Mouse (Mus musculus) c-Kit-negative CD71-positive TER-119-positive erythroid progenitor cells, embryonic 14.5 days (primary cell): ENCODE results near the gene Lyrm7.
A peak's percentile ranks its signal among the peaks of the same experiment; 100 is the strongest.
"Not testable (repeated sequence)": the region's sequence is repeated elsewhere in the genome, so short reads cannot be mapped to it uniquely, and the experiment has no call there.

ENCODE experiments used
- DNase-seq: peaks from one replicate; pipeline ENCODE4 v3.0.0-alpha.2; 2013; ENCODE audit warnings: low read depth, low spot score

Lyrm7 gene

GRCm38 (mm10) chr11:54860256-54861038, at the start of gene Lyrm7:
TSS of gene Lyrm7 (minus strand) at chr11:54860916.
- peak; percentile 97 for DNase-seq

DNA sequence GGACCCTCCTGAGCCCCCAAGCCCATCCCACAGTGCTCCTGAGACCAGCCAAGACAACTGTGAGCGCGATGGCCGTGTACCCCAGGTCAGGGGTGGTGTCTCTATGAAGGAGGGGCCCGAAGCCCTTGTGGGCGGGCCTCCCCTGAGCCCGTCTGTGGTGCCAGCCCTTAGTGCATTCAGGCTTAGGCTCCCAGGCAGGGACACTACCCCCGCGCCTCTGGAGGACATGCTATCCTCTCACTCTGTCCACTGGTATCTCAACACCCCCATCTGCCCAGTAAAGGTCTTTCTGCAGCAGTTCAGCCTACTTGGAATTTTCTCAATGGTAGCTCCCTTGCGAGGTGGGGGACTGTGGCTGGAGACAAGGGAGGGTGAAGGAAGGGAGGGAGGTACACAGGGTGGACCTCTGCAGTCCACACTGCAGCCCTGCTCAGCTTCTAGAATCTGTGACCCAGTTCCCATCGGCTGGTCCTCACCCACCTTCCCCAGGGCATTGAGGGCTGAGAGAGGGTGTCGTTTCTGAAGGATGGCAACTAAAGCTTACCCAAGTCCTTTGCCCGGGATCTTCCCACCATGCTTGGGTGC, 49.5 kb upstream of the Lyrm7 start:
- no peak for DNase-seq

DNA sequence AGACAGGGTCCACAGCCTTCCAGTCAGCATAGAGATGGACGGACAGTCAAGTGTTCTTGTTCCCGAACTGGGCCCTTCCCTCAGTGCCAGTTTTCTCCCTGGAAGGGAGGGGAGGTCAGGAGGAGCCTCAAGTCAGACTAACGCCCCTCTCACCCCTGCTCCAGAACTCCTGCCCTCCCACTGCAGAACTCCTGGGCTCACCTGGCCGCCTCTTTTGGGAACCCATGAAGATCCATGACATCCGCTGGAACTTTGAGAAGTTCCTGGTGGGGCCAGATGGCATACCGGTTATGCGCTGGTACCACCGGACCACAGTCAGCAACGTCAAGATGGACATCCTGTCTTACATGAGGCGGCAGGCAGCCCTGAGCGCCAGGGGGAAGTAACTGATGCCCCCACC, 48.6 kb upstream of the Lyrm7 start:
- DNase-seq, result no peak

DNA sequence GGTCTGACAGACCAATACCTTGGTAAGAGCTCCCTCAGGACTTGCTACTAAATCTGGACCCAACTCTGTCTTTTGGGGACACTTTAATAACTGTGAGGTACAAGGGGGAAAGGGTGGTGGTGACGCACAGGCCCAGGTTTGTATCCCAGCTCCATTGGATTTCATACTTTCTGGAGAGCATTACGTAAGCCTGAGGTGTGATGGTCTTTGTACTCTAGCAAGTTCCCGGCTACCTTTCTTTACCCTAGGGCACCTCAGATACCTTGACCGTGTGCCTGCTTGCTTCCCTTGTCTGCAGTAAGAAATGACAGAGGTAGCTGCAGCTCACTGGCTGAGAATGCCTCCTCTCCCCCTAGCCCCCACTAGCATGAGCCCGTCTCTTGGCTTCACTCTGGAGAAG, 46.5 kb upstream of the Lyrm7 start:
- DNase-seq, result no peak

DNA sequence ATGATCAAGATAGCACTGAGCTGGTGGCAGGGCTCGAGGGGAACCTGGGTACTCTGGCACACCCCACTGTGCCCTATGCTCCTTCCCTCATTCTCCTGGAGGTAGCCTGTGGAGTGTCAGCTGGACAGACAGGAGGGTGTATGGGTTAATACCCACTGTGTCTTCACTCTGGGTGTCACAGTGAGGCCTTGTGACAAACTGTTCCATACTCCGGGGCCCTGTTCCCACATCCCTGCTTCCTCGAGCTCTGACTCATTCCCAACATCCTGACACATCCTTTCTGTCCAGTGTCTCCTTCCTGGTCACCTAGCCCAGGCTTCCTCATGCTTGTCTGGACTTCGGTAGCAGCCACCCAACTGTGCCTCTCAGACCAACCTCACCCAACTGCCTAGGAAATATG, 45.8 kb upstream of the Lyrm7 start:
- no peak for DNase-seq

DNA sequence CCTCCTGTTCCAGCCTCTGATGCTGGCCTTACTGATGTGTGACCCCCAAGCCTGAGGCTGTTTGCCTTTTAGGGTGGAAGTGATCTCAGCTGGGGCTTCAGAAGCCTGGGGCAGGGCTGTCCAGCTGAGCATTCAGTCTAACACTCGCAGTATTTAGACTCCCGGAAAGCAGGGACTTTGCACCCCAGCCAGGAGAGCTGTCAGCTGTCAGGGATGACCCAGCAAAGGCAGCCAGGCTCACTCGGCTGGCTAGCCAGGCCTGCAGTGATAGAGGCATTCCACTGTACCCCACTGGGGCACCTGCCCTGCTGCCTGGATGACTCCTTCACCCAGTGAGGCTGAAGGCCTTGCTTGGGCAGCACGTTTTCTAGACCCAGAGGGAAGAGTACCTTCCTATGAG, 45.2 kb upstream of the Lyrm7 start:
- DNase-seq, result no peak

- no peak for DNase-seq
These were observed 44.4 kb upstream of the Lyrm7 start for GRCm38 (mm10) chr11:54905086-54905485.

GRCm38 (mm10) chr11:54903940-54904706, 43.4 kb upstream of the Lyrm7 start:
- DNase-seq, result no peak

GRCm38 (mm10) chr11:54903339-54903738, 42.6 kb upstream of the Lyrm7 start:
- DNase-seq, result no peak

GRCm38 (mm10) chr11:54902333-54903323, 41.9 kb upstream of the Lyrm7 start, which contains the start of gene Gpx3:
TSS of gene Gpx3 (plus strand) at chr11:54902453.
- DNase-seq, result no peak

DNA sequence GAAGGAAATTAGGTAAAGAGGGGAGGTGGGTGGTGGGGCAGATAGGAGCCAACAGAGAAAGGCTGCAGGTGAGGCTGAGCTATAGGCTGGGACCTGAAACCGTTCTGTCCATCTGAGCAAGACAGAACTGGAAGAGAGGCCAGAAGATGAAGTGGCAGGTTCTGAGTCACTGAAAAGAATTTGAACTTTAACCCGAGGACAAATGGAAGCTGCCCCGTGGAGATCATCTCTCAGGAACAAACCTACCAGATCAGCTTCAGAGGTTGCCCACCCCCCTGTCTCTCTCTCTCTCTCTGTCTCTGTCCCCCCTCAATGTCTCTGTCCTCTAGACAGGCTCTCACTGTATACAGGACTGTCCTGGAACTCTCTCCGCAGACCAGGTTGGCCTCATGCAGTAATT, 38.9 kb upstream of the Lyrm7 start:
- no peak for DNase-seq

DNA sequence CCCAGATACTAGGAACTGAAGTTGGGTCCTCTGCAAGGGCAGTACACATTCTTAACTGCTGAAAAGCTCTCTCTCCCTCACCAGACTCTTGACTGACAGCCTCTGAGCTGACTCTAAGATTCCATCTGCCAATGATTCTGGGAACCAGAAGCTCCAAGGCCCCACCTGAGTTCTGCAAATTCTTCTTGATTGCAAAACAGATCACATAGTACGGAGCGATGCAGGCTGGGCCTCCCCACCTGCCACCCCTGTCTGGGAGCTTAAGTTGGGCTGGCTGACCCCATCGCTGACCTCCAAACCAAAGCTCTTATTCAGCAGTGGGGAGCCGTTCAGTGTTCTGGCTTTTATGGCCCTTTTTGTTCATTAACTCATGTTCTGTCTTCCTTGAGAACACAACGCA, 36.8 kb upstream of the Lyrm7 start:
- no peak for DNase-seq

DNA sequence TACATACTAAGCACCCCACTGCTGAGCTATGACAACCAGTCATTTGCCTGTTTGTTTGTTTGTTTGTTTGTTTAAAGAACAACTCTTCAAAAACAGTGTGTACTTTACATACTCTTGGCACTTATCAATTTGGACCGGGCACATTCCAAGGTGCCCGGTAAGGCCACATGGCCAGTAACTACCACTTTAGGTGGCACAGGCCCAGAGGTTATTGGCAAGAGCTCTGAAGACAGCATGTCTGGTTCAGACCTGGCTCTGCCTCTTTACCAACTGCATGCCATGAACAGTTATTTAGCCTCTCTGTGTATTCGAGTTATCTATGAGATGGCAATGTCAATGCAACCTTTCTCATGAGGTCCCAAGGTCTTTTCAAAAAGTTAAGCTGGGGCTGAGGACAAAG, 35.9 kb upstream of the Lyrm7 start:
- not testable (repeated sequence) for DNase-seq

- no peak for DNase-seq
These were observed 33.9 kb upstream of the Lyrm7 start for GRCm38 (mm10) chr11:54894589-54894988.

GRCm38 (mm10) chr11:54892091-54892490, 31.4 kb upstream of the Lyrm7 start:
- no peak for DNase-seq

- DNase-seq, result no peak
These were observed 30.6 kb upstream of the Lyrm7 start for GRCm38 (mm10) chr11:54891341-54891740.

- no peak for DNase-seq
These were observed 27.2 kb upstream of the Lyrm7 start for GRCm38 (mm10) chr11:54887927-54888326.

DNA sequence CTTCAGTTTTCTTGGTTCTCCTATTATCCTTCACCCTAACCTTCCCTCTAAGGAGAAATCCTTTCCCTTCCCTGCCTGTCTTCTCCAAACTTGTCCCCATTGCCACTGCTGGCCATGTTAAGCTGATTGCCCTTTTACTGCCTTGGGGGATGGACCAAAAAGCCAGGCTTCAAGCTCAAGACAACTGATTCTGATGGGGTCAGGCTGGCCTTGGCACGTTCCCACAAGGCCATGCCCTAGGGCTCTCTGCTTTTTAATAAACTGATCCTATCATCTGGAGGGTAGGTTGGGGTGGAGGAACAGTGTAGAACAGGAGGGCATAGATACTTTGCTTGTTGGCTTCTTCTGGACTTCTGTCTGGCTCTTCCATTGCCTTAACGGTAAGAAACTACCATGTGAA, 24.7 kb upstream of the Lyrm7 start:
- DNase-seq, result no peak

GRCm38 (mm10) chr11:54884937-54885336, 24.2 kb upstream of the Lyrm7 start:
- DNase-seq, result no peak

DNA sequence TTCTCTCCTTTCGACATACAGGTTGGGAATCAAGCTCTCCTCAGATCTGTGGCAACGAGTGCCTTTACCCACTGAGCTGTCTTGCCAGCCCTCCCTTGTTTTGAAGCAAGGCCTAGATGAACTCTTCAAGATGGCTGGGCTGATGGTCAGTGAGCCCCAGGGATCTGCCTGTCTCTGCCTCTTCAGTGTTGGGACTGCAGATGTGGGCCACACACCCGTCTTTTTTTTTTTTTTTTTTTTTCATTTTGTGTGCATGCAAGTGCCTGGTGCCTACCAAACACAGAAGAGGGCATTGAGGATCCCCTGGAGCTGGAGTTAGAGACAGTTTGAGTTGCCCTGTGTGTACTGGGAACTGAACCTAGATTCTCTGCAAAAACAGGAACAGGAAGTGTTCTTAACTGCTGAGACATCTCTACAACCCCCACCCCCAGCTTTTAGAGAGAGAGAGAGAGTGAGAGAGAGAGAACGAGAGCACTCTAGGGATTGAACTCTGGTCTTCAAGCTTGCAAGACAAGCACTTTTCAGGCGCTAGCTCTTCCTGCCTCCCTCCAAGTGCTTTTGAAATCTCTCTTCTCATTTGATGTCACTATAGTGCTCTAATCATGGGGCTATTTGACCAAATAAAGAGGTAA, 23.6 kb upstream of the Lyrm7 start:
- no peak for DNase-seq

GRCm38 (mm10) chr11:54882671-54883070, 22.0 kb upstream of the Lyrm7 start:
- DNase-seq, result no peak
